Mouse (Mus musculus) cerebellum, adult 11-12 months (tissue): ENCODE measurements around the gene P3h2.

Source experiments
- DNase-seq: peaks from one replicate; pipeline ENCODE4 v3.0.0; 2022

The P3h2 gene

DNA sequence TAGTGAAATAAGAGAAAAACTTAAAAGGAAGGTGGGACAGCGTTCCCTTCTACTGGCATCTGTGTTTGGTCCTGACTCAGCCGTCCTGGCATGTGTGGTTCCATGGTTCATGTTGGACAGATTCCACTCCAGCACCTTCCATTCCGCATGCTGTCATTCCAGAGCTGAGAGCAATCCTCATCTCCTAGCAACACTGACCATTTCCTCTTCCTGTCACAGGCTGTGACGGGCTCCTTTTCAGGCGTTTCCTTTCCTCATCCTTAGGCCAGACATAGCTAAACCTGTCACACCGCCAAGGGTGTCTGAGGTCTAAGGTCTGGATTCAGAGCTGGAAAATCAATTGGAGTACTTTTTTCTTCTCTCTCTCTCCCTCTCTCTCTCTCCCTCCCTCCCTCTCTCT lies 40.5 kb downstream of the P3h2 start:
- no peak for DNase-seq

- DNase-seq: no peak
These were observed 45.1 kb downstream of the P3h2 start for GRCm38 (mm10) chr16:26060239-26061085.

DNA sequence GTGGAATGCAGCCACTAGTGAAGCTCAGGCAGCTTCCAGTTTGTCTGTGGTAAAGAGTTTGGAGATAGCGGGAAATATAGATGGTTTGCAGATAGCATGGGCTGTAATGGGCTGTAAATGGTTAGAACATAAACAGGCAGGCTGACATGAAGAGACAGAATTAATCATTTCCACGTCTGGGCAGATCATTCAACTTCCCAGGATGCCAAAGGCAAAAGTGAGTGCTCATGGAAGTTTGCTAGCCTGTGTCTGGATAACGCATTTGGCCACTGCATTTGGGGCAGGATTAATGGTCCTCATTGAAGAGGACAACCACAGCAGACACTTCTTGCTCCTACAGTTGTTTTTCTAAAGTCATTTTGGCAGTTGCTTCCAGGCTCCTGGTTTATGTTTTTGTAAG lies 52.0 kb downstream of the P3h2 start:
- DNase-seq: no peak

- no peak for DNase-seq
These were observed 56.0 kb downstream of the P3h2 start for GRCm38 (mm10) chr16:26049393-26050087.

DNA sequence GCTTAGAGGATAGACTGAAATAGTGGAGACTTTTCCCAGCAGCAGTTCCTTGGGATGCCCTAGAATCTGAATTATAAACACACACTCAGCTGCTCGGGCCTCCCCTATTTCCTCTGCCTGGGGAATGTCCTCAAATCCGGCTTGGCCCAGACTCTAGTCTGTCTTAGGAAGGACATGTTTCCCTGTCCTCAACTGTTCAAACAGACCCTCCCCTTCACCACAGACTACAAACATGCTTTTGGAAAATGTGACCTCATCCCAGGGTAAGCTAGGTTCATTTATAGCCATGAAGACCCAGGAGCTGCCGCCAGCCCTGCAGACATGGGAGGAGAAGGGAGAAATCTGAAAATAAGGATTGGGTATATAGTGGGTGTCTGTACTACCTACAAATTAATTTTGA lies 57.7 kb downstream of the P3h2 start:
- DNase-seq: no peak

DNA sequence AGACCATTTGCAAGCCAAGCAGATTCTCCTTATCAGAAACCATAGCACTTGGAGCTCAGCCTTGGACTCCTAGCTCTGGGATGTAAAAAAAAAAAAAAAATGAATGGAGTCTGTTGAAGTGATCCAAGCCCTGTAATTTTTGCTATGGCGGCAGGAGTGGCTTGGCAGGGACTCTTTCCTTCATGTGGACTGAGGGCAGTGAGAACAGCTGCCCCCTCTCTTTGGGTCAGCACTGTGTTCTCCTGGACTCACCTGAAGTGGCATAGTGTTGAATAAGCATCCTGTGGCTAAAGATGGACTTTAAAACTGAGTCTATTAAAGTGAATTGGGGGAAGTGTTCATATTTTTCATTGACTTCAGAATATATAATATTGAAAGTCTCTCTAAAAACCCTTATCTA lies 58.2 kb downstream of the P3h2 start:
- no peak for DNase-seq

DNA sequence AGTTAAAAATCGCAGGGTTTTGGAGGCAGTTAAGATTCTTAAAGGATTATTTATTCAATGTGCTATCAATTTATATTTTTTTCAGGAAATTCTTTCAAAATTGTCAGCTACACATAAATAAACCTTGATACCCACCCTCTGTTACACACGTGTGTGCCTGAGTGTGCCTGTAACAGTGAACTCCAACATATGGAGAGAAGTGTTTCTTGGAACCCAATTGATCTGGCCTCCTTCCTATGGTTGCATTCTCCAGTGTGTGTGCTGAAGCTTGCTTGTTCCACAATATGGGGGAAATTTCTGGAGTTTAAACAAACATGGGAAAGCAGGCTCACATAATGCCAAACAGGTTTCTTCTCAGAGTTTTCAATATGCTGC lies 63.7 kb downstream of the P3h2 start:
- DNase-seq: no peak

DNA sequence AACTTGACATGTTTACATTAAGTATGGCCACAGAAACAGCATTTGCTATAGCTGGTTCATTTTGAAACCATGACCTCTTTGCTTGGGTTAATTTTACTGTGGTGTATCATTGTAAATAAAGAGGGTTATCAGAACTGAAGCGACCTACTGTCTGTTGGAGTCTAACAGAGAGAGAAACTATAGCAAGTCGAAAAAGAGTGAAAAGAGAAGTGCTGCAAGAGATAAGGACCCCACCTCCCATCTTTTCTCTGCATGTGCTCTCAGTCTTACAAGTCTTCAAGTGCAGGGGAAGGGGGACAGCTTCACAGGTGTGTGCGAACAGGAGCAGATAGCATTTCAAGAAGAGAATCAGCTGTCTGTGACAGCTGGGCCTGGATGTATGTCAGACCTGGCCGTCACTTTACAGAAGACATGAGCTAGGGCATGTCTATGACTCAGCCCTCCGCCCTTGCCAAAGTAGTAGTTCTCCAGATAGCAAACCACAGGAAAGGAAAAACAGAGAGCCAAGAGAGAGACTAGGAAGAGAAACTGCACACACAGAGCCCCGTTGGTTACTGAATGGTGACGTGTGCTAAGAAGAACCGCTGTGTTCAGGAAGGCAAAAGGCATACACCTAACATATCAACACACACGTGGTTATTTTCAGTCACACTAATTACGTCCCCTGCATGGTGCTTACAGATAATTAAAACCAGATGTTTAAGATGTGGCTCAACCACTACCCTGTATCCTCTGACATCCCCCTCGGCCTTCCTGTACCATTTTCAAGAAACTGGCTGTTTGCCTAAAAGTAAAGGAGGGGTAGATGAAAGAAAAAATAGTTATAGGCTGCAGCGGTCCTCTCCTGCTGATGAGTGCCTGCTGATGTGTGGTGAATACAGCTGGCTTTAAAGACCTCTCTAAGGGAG lies 64.3 kb downstream of the P3h2 start:
- DNase-seq: no peak

- DNase-seq: no peak
These were observed 66.3 kb downstream of the P3h2 start for GRCm38 (mm10) chr16:26039320-26039719.

DNA sequence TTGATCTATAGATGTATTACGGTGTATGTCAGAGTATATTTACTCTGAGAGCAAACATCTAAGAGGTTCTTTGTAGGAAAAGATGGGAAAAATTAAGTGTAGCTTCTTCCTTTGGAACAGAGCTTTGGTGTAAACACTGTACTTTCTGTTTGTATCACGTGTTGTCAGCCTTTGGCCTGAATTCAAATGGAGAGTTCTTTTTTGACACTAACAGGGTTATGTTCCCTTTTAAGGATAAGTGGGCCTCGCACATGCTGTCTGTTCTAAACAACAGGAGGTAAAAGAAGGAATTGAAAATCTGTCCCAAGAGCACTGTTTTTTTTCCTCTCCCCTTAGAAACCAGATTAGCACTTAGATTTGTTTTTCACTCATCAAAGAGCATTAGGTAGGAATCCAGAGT lies 70.1 kb downstream of the P3h2 start:
- no peak for DNase-seq

- no peak for DNase-seq
These were observed 70.5 kb downstream of the P3h2 start for GRCm38 (mm10) chr16:26035079-26035478.

DNA sequence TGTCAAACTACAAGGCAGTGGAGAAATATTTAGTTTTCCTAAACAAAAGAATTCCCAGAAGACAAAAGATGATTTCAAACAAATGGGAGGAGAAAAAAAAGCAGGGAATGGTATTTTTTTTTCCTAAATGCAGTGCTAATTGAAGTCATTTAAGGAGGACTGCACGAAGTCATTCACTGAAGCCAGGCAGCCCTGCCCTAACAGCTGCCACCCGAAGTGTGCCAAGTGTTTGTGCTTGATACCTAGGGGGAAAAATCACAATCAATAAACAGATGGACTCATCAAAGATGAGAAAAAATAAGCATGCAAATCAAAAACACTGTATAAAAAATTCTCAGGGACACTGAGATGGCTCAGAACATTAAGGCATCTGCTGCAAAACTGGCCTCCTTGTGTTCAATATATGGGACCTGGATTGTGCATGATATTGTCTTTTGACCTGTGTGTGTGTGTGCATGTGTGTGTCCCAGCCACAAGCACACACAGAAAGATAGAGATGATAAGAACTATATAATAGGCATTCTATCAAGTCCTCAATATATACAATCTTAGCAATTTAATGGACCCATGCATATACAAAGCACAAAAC lies 76.1 kb downstream of the P3h2 start:
- no peak for DNase-seq

DNA sequence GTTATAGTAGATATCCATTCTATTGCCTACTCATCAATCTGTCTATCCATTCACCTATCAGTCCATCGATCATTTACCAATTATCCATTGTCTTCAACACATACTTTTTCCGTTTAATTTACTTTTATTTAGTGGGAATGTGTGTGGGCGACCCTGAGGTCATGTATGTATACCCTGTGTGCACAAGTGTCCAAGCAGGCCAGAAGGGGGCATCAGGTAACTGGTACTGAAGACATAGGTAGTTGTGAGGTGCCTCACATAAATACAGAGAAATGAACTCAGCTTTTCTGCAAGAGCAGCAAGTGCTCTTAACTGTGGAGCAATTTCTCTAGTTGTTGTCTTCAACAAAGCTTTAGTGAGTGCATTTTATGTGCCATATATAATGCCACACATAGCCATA lies 79.2 kb downstream of the P3h2 start:
- no peak for DNase-seq

DNA sequence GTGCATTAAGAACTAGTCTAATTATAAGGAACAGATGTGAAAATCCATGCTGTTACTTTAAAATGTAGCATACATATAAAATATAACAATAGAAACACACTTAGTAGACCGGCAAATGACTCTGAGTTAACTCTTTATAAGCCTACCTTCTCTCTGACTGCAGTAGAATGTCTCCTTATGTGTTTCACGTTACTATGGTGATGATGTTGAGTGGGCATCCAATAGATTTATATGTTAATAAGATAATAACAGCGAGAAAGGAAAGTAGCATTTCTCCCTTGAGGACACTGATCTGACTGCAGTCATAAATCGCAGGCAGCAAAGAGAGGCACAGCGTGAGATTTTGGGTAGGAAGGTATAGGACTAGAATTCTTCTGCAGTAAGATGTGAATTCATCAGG lies 81.0 kb downstream of the P3h2 start:
- no peak for DNase-seq

GRCm38 (mm10) chr16:26023352-26023751 lies 82.2 kb downstream of the P3h2 start:
- no peak for DNase-seq

- DNase-seq: no peak
These were observed 83.8 kb downstream of the P3h2 start for GRCm38 (mm10) chr16:26021759-26022158.

- DNase-seq: no peak
These were observed 99.8 kb downstream of the P3h2 start for GRCm38 (mm10) chr16:26005811-26006210.

DNA sequence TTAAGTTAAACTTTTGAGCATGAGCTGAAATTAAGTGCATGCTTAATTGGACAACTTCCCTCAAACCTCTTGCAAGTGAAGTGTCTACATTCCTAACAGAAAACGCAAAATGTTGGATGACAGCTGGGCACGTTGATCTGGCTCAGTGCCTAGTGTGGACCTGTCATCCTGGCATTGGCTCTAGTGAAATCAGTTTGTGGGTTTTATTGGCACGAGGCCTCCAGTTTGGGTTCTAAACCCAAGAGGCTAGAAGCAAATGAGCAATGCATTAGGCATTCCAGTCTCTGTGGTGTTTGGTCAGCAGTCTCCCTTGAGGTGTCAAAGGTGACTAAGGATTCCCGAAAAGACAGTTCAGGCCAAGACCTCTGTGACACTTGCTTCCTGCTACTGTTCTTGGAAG lies 102.3 kb downstream of the P3h2 start:
- DNase-seq: no peak

GRCm38 (mm10) chr16:26002848-26003247 lies 102.7 kb downstream of the P3h2 start:
- DNase-seq: no peak

DNA sequence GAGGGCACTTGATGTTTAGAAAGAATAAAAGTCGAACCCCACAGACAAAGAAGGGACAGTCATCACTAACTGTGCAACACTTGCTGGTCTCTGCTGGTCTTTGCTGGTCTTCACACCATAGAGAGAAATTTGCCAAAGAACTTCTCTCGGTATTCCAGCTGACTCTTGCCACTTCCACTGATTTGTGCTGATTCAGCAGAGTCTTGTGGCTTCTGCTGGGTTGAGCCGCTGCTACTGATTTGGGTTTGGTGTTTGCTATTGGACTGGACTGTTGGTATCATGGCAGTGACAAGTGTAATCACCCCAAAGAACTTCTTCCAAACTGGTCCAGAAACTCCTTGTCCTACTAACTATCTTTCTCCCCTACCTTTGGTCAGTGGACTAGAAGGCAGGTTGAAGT lies 111.0 kb downstream of the P3h2 start:
- DNase-seq: no peak

DNA sequence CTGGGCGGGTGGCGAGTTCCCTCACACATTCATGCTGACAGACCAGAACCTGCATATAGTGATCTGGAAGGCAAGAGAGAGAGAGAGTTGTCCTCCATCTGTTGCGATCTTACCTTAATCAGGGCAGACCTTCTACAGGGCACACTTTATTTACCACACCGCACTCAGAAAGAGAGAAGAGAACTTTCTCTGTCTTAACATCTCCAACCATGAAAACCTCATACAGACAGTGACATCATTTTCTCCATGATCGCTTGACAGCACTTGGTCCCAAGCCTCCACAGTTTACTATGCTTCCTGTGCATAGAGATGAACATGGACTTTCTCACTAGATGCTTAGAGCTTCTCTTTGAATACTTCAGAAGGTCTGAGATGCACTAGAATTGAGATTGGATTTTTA lies 118.4 kb downstream of the P3h2 start:
- no peak for DNase-seq

DNA sequence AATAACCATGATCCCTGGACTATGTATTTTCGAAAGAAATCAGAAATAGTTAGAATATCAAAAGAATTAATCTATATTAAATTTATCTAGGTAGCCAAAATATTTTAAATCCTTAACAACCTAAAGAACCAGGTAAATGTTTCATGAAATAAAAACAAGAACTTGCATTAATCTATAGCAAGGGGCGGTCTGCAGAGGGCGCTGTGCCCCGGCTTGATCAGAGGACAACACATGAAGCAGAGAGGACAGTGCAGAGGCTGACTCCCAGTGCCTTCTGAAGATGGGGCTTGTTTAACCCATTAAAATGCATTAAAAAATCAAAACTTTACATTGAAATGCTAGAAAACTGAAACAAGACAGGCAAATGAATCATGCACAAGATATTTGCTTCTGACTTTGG lies 121.9 kb downstream of the P3h2 start:
- no peak for DNase-seq

- no peak for DNase-seq
These were observed 126.5 kb downstream of the P3h2 start for GRCm38 (mm10) chr16:25979037-25979436.
